Mouse (Mus musculus) mature B cell (primary cell): ENCODE data around the gene Nfkbiz.

ENCODE experiments used
- in situ Hi-C: fragments of 300-500 bp; cut with MboI; formaldehyde crosslinking; loops from 2 replicates; pipeline ENCODE4 v1.14.3; 2019

The Nfkbiz gene

DNA sequence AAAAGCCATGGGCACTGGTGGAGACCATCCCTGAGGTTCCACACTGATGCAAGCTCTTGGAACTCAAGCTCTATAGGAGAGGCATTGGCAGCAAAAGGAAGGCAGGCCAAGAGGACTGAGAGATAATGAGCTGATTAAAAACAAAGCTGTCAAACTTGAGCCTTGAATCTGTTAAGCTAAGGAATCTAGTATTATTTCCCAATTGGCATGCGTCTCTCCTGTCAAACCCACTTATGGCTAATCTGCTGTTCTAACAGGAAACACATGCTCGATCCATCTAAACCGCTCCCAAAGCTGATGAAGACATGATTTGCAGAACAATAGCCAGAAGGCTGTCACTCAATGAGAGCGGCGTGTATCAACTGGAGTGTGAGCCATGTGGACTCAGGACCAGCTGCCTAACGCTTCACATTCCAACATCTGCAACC lies 31.2 kb downstream of the Nfkbiz start:
- in situ Hi-C loops, result no loop called here

DNA sequence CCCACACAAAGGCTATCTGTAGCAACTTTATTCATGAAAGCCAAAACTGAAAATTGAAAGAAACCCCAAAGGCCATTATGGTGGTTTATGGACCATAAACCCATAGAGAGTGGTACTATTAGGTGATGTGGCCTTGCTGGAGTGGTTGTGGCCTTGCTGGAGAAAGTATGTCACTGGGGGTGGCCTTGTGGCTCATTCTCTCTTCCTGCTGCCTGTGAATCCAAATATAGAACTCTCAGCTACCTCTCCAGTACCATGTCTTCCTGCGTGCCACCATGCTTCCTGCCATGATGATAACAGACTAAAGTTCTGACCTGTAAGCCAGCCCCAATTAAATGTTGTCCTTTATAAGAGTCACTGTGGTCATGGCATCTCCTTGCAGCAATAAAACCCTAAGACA lies 33.9 kb downstream of the Nfkbiz start:
- in situ Hi-C loops, result no loop called here

DNA sequence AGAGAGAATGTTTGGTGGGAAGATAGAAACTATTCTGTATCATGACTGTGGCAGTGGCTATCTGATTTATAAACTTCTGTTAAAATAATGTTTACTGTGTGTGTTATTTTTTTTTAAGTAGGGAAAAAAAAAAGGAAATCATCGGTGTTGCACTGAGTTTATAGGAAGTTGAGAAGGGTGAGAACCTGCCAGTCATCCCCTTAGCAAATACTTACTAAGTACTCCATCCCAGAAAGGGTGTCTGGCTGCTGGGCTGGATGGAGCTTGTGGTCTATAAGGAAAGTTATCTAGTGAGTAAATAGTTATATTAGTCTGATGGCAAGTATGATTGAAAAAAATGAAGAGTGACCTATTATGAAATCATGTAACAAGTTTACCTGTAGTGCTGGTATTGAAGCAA lies 37.1 kb downstream of the Nfkbiz start:
- in situ Hi-C loops, result no loop called here

DNA sequence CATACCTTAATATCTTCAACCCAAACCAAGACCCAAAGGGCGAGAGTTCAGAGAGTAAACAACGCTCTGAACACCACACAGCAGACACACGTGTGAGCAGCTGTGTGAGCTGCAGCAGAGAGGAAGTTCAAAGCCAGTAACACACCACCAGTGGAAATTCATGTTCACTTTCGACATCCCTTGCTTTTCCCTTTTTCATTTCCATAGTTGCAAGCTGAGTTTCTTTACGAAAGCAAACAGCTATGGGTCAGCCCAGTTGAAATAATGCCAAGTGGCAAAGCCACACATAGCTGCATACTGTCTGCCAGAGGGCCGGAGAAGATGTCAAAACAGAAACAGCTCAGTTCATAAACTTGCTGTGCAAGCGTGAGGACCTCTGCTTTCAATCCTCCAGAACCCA lies 39.9 kb downstream of the Nfkbiz start:
- in situ Hi-C loops, result no loop called here

DNA sequence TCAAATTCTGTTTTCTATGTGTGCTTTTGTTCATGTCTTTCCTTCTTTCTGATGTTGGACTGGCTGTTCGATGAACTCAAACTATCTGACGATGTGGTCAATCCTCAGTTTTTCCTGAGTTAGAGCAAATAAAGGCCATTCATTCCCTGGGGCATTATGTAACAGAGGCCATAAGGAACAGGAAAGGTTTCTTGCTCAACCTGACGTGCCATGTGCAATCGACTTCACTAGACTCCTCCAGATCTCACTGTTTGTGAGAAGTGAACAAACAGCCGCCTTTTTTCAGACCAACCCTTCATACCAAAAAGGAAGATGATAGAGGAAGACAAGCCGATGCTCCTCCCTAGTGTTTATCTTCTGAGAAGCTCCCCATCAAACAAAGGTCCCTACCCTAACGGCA lies 48.4 kb downstream of the Nfkbiz start:
- in situ Hi-C loops, result no loop called here

DNA sequence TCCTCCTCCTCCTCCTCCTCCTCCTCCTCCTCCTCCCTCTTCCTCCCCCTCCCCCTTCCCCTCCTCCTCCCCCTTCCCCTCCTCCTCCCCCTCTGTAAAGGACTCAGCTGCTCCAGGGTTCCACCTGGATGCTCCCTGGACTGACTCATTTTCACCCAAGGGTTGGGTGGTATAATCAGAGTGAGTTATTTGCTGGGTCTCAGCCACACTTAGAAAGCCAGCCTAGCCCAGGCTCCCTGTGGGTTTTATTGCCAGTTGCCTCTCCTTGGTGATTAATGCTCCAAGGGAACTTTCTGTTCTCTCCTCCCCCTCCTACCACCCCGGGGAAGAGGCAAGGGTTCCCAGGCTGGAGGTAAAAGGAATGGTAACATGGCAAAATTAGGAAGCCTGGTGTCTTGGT lies 49.4 kb downstream of the Nfkbiz start:
- in situ Hi-C loops, result no loop called here

DNA sequence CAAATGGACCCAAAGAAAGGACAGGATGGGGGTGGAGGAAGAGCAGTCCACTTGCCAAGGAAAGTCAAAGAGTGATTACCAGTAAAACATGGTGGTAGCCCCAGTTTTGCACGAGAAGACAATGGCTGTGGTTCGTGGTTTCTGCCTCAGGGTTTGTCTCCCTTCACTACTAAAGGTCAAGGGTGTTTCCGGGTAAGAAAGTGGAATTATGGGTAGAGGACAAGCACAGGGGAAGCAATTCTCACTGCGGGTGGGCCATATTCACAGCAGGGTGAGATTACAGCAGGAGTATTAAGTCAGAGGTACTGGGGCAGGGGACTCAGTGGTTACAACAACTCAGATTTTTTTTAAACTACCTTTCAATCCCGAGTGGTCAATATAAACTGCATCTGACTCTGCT lies 50.0 kb downstream of the Nfkbiz start:
- in situ Hi-C loops, result no loop called here

DNA sequence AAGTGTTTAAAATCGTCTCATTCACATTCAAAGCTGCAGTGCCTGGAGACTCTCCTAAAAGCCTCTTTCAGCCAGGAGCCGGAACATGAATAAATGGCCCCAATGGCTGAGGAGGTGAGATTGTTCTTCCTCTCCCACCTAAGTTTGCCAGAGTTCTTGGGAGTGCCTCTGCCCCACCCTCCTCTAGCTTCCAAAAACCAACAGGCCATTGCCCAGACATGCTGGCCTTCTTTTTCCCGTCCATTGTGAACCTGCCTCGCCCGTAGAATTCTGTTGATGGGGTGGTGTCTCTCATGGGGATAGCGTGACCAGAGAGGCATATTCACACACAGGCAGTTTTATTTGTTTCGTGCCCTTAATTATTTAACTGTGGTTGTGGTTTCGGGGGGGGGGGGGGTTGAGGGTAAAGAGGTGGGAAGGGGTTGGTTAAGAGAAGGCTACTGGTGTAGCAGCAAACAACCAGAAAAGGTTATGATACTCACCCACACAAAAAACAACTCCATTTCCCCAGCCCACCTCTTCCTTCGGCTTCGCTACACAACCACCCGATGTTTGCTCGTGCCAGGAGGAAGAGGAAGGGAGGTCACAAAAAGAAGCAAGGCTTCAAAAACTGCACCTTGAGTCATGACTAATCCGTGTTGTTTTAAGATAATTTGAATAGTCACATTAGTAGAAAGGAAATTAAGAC lies 51.2 kb downstream of the Nfkbiz start:
- in situ Hi-C loops, result no loop called here

DNA sequence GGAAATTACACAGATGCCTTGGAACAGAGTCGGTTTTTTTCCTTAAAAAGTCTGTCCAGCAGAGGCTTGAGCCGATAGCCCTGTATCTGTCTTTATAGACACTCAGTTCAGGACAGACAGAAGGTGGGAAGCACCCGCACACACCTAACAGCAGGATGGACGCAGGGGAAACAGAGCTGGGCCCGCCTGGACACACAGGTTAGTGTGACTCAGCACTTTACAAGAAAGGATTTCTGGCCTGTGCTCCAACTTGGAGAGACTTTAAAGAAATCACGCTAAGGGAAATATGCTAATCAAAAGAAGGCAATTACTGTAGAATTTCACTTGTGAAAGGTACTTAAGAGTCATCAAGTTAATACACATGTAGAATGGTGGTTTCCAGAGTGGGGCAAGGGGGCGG lies 54.3 kb downstream of the Nfkbiz start:
- in situ Hi-C loops, result no loop called here

DNA sequence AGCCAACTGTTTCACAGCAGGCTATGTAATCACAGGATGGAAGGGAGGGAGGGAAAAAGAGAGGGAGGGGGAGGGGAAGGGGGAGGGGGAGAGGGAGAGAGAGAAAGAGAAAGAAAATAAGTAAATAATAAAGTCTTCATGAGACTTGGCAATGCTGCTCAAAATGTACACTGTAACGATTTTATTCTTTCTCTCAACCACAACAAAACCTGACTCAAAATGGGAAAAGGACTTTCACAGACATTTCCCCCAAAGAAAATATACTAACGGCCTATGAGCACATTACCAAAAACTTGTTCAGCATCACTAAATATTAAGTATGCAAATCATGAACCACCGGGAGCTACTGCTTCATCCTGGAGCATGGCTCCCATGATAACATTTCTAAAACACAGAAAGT lies 54.8 kb downstream of the Nfkbiz start:
- in situ Hi-C loops, result no loop called here

DNA sequence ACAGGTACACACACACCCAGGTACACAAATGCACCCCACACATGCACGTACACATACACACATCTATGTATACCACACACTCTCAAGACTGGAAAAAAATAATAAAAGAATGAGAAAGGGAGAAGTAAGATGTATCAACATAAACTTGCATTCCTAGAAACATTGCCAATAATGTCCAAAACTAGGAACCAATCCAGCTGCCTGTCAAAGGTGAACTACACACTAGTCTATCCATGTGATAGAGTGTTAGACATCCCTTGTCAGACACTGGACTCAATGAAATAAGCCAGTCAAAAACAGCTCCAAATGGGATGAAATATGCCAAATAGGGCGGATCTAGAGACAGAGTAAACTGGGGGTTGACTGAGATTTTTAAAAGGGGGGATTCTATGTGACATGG lies 55.8 kb downstream of the Nfkbiz start:
- in situ Hi-C loops, result no loop called here

DNA sequence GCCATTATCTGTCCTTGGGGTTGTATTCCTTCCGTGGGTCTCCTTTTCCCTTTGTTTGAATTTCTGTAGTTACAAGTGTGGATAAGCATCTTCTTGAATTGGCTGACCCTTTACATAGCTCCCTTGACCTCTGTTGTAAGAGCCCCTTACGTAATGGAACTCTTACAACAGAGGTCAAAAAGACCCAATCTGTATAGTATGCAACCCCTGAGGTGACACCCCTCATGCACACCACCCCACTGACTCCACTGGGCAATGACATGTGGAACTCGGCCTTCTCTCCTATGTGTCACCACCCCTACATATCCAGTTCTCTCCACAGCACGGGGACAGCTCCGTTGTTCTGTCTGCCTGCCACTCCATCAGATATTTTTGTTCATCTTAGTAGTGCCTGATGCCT lies 56.9 kb downstream of the Nfkbiz start:
- in situ Hi-C loops, result no loop called here

DNA sequence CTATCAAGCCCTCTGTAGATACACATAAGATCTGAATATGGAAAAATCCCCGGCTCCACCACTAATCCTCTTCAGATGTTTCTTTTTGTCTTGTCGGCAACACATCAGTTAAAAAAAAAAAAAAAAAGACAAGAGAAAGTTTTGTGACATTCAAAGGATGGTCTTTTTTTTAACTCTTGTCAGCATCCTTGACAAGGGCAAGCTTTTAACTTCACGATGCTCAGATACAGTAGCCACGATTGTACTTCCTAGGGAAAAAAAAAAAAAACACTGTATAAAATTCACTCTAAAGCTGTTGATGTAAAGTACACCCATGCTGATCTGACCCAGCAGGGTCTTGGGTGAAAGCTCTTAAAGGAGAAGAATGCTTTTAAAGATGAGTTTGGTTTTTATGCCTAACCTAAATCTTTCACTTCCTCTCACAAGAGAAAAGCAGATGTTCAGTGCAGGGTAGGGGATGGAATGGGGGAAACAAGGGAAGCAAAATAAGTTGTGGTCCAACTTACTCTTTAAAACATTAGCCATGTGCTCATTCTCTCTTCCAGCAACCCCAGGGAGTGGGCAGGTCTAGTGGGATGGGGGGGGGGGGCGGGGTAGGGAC lies 57.6 kb downstream of the Nfkbiz start:
- in situ Hi-C loops, result no loop called here

DNA sequence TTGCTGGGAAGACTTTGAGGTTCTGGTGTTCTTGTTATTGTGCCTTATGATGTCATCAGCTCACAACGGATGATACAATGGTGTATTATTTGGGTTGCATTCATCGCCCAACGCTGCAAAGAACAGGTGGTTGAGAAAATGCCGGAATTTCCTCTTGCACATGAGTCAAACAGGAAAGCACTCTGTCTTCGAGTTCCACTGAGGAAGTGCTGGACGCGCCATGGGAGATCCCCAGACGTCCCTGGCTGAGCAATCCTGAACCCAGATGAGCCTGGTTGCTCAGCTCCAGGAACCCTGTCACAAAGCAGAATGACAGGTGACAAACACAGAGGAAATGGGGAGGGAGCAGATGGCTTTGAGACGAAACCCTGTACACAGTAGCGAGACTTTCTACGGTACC lies 62.4 kb downstream of the Nfkbiz start:
- in situ Hi-C loops, result no loop called here

DNA sequence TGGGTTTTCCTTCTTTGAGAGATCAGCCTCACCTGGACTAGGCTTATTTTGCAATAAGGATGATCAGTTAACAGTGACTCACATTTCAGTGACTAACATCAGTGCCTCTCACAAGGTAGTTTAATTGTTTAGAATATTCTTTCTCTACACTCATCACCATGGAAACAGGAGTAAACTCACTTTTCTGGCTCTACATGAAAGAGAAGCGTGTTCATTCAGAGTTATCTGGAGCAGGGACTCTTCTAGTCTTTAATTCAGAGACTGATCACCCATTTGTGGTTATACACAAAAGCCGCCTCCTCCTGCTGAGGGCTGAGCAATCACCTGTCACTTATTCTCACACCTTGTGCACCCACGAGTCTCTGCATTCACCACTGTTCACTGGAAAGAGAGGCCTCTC lies 68.5 kb downstream of the Nfkbiz start:
- in situ Hi-C loops, result no loop called here
